ENCODE assay signal across 20 mouse cellular contexts in genomic region chr14:99713069-99713830, GRCm38 (mm10).
DNase-seq lines count a peak whose midpoint lies in the region; ATAC-seq and TF ChIP-seq lines count a peak whose summit lies in the region.
"Had no signal": no experiment of that assay in that cellular context is flagged by ENCODE, and none has a peak within 500 bp of the region (broad histone marks: within the 10 kb centered on the region; RNA-seq: fewer than 3 reads in every experiment).

No protein-coding gene starts in this region.

- H3K9ac ChIP-seq in lung, embryonic 16.5 days (ENCODE audit: low read length): no peak overlapping the region
- H3K9ac ChIP-seq: forebrain, embryonic 13.5 days; hindbrain, embryonic 14.5 days; liver, postnatal 0 days had no signal

- TF ChIP-seq CTCF in cortical plate, adult 2 months (IDR thresholded peaks at IDR 0.05; ENCODE audit: extremely low read depth, insufficient read depth, low read length): no peak

- intact Hi-C loops in left cerebral cortex, postnatal 4 days (cut with DNase I): no loop called here

- 64% methylated on average over 8 of the region's 8 CpGs for WGBS in lung, embryonic 16.5 days

- no peak overlapping the region for H3K27ac ChIP-seq in lung, embryonic 16.5 days (ENCODE audit: low read length)
- peak overlapping the region; percentile 56; the same call in 1 of the 2 replicates for H3K27ac ChIP-seq in cortical plate, adult 2 months (ENCODE audit: insufficient read depth, low read length)
- H3K27ac ChIP-seq: forebrain, embryonic 13.5 days; gastrocnemius, adult 2 months; hindbrain, embryonic 14.5 days had no signal

- H3K9me3 ChIP-seq in lung, embryonic 16.5 days (ENCODE audit: control insufficient read depth, low read length): no peaks in the 10 kb centered on the region
- H3K9me3 ChIP-seq: forebrain, embryonic 13.5 days had no signal

- ATAC-seq in lung, embryonic 16.5 days (ENCODE audit: low read depth): peak; percentile 47; the same call in 1 of the 2 replicates
- ATAC-seq in megakaryocyte progenitor cell, adult 5-6 weeks (replicated peaks; ENCODE audit: poor library complexity): peak; percentile 44
- ATAC-seq: forebrain, embryonic 13.5 days; inflammation-experienced regulatory T-cells, adult 6 months; liver, postnatal 0 days had no signal

- no peak for TF ChIP-seq POLR2A in cortical plate, adult 2 months (IDR thresholded peaks at IDR 0.05; ENCODE audit: extremely low read depth, insufficient read depth, low read length)

- H3K4me3 ChIP-seq in lung, embryonic 16.5 days (ENCODE audit: low read length): no peak overlapping the region
- no peak overlapping the region for H3K4me3 ChIP-seq in cortical plate, adult 2 months (ENCODE audit: insufficient read depth, low read length)
- H3K4me3 ChIP-seq: forebrain, embryonic 13.5 days; gastrocnemius, adult 2 months had no signal

- peaks cover 9% of the 10 kb centered on the region for H3K4me1 ChIP-seq in lung, embryonic 16.5 days (replicated peaks; ENCODE audit: control insufficient read depth, insufficient read depth, low read length)
- H3K4me1 ChIP-seq in cortical plate, adult 2 months (ENCODE audit: control insufficient read depth, insufficient read depth, low read length): peaks cover 2% of the 10 kb centered on the region; the same call in 1 of the 2 replicates

- H3K36me3 ChIP-seq in lung, embryonic 16.5 days (ENCODE audit: control insufficient read depth, insufficient read depth, low read length): no peaks in the 10 kb centered on the region

- H3K4me2 ChIP-seq in lung, embryonic 16.5 days (ENCODE audit: low read depth, low read length): no peak overlapping the region
- H3K4me2 ChIP-seq: forebrain, embryonic 13.5 days; hindbrain, embryonic 14.5 days had no signal

- no peak for DNase-seq in lung, postnatal 10 days
- DNase-seq in adrenal gland, adult 2 months: no peak
- DNase-seq in left cerebral cortex, postnatal 4 days: no peak
- DNase-seq in right cerebral cortex, postnatal 14 days: no peak
- DNase-seq: adrenal gland, postnatal 10 days; cerebellum, adult 8-10 months; cerebellum, postnatal 36 days; gastrocnemius, adult 2 months; heart, postnatal 4 days; kidney, adult 9 months; liver, postnatal 0 days; midbrain, embryonic 14.5 days; thymus, adult 2 months; thymus, postnatal 4 days had no signal

- H3K27me3 ChIP-seq in lung, embryonic 16.5 days (ENCODE audit: control insufficient read depth, insufficient read depth, low read depth, low read length): no peaks in the 10 kb centered on the region
- H3K27me3 ChIP-seq: forebrain, embryonic 13.5 days had no signal
